Mouse (Mus musculus) heart, embryonic 11.5 days (tissue): ENCODE data around the gene Atp5f1. TPM values are rescaled to one million over a fixed set of nuclear protein-coding genes. Genes with fewer than 3 reads are reported as not detected.

ENCODE experiments used
- ATAC-seq: fragments of 200-750 bp; cut with Nextera tagmentation; replicated peaks from 2 replicates; pipeline ENCODE4 v1.8.0; 2017; ENCODE audit warnings: moderate library complexity; ENCODE audit not compliant: insufficient number of reproducible peaks, low FRiP score, low TSS enrichment
- H3K27ac ChIP-seq: fragments of 300-500 bp; sonication (generic); 2 replicates; pipeline ENCODE4 v1.5.1; 2014; ENCODE audit warnings: mild to moderate bottlenecking, low read depth, low read length
- H3K27me3 ChIP-seq: fragments of 300-500 bp; sonication (generic); 2 replicates; pipeline ENCODE4 v1.6.1; 2014; ENCODE audit warnings: mild to moderate bottlenecking, low read length, mixed read lengths; ENCODE audit not compliant: control insufficient read depth, insufficient read depth
- H3K36me3 ChIP-seq: fragments of 300-500 bp; sonication (generic); 2 replicates; pipeline ENCODE4 v1.6.1; 2014; ENCODE audit warnings: mild to moderate bottlenecking, low read length, moderate library complexity, mixed read lengths; ENCODE audit not compliant: control insufficient read depth, insufficient read depth
- H3K4me1 ChIP-seq: fragments of 300-500 bp; sonication (generic); 2 replicates; pipeline ENCODE4 v1.6.1; 2014; ENCODE audit warnings: low read length; ENCODE audit not compliant: control insufficient read depth, insufficient read depth
- H3K4me2 ChIP-seq: fragments of 300-500 bp; sonication (generic); 2 replicates; pipeline ENCODE4 v1.6.1; 2014; ENCODE audit warnings: mild to moderate bottlenecking, moderate library complexity
- H3K4me3 ChIP-seq: fragments of 300-500 bp; sonication (generic); 2 replicates; pipeline ENCODE4 v1.5.1; 2014; ENCODE audit warnings: low read depth, low read length
- H3K9ac ChIP-seq: fragments of 300-500 bp; sonication (generic); 2 replicates; pipeline ENCODE4 v1.6.1; 2014; ENCODE audit warnings: mild to moderate bottlenecking, low read depth, low read length, moderate library complexity
- H3K9me3 ChIP-seq: fragments of 300-500 bp; sonication (generic); replicated peaks from 2 replicates; pipeline ENCODE4 v1.6.1; 2016; ENCODE audit warnings: low read length; ENCODE audit not compliant: control insufficient read depth
- WGBS: fragments of 180-500 bp; shearing (Covaris S2); extraction: QIAGEN DNeasy Blood & Tissue Kit; methylation state at CpG from one replicate; pipeline ENCODE4 v1.1.7; 2014; ENCODE audit not compliant: insufficient replicate concordance; 5-methylcytosine and 5-hydroxymethylcytosine counted together
- polyA plus RNA-seq: library from polyadenylated mRNA; unstranded; fragments of >200 nt; fragmentation: Nextera tagmentation; extraction: Ambion mirVana; gene quantifications from 2 replicates; pipeline ENCODE4 v1.2.1, GENCODE M21; 2014

Gene Atp5f1
- polyA plus RNA-seq, 1 experiment from 2014 or later = 765 TPM

- Histone ChIP-seq H3K27ac (no peak within 1 kb of the TSS), H3K9me3 (no peaks in the 10 kb centered on the region), H3K9ac (no peak within 1 kb of the TSS), H3K36me3 (peaks cover 4% of the 10 kb centered on the region), H3K27me3 (no peaks in the 10 kb centered on the region), H3K4me3 (no peak within 1 kb of the TSS), H3K4me1 (no peaks in the 10 kb centered on the region), H3K4me2 (no peak within 1 kb of the TSS)
- no peak for ATAC-seq
- WGBS = 86% methylated on average over 3 of the region's 3 CpGs
These were observed 13.5 kb upstream of the Atp5f1 start, which contains the start of gene Ovgp1 for GRCm38 (mm10) chr3:105973411-105973810. Ovgp1 (plus strand) TSS chr3:105973711.

- H3K27me3 ChIP-seq = no peaks in the 10 kb centered on the region
These were observed 12.0 kb upstream of the Atp5f1 start for GRCm38 (mm10) chr3:105971831-105972446.

GRCm38 (mm10) chr3:105960700-105961099, 801 bp upstream of the Atp5f1 start:
- no peak for ATAC-seq
- Histone ChIP-seq H3K27me3 (no peaks in the 10 kb centered on the region), H3K36me3 (peaks cover 31% of the 10 kb centered on the region), H3K4me1 (peaks cover 18% of the 10 kb centered on the region), H3K27ac (no peak overlapping the region), H3K9me3 (no peaks in the 10 kb centered on the region), H3K9ac (no peak overlapping the region), H3K4me2 (no peak overlapping the region; the same call in 1 of the 2 replicates), H3K4me3 (peak overlapping the region; percentile 98; the same call in 1 of the 2 replicates)
- WGBS = 94% methylated on average over 2 of the region's 2 CpGs

More at GRCm38 (mm10) chr3:105971831-105972446, 12.0 kb upstream of the Atp5f1 start:
- no peaks in the 10 kb centered on the region for H3K4me1 ChIP-seq
- no peaks in the 10 kb centered on the region for H3K9me3 ChIP-seq
- ATAC-seq = no peak
- 78% methylated on average over 5 of the region's 5 CpGs for WGBS
- no peak overlapping the region for H3K4me2 ChIP-seq
- no peak overlapping the region for H3K4me3 ChIP-seq
- no peak overlapping the region for H3K9ac ChIP-seq
- H3K27ac ChIP-seq = no peak overlapping the region
- H3K36me3 ChIP-seq = peaks cover 9% of the 10 kb centered on the region

- H3K27ac ChIP-seq = peak overlapping the region; percentile 92
- peaks cover 21% of the 10 kb centered on the region for H3K36me3 ChIP-seq
- 1% methylated on average over 26 of the region's 26 CpGs for WGBS
These were observed 314 bp downstream of the Atp5f1 start for GRCm38 (mm10) chr3:105959585-105959984.

GRCm38 (mm10) chr3:105958974-105959580, 822 bp downstream of the Atp5f1 start, which contains the start of gene Wdr77:
Wdr77 (plus strand) TSS chr3:105959369.
- Histone ChIP-seq H3K27me3 (no peaks in the 10 kb centered on the region), H3K9ac (peak within 1 kb of the TSS; percentile 99), H3K27ac (peak within 1 kb of the TSS; percentile 92), H3K4me3 (peak within 1 kb of the TSS; percentile 98), H3K36me3 (peaks cover 19% of the 10 kb centered on the region), H3K4me2 (peak within 1 kb of the TSS; percentile 92), H3K9me3 (no peaks in the 10 kb centered on the region), H3K4me1 (peaks cover 18% of the 10 kb centered on the region)
- under 1% methylated on average over 49 of the region's 52 CpGs for WGBS
- ATAC-seq = peak; percentile 94

More at GRCm38 (mm10) chr3:105959585-105959984, 314 bp downstream of the Atp5f1 start:
- H3K4me2 ChIP-seq = peak overlapping the region; percentile 92
- H3K9me3 ChIP-seq = no peaks in the 10 kb centered on the region
- H3K27me3 ChIP-seq = no peaks in the 10 kb centered on the region
- H3K4me1 ChIP-seq = peaks cover 18% of the 10 kb centered on the region
- ATAC-seq = peak; percentile 66
- H3K4me3 ChIP-seq = peak overlapping the region; percentile 98
- peak overlapping the region; percentile 88 for H3K9ac ChIP-seq

- Histone ChIP-seq H3K4me1 (peaks cover 18% of the 10 kb centered on the region), H3K4me2 (peak overlapping the region; percentile 89), H3K9me3 (no peaks in the 10 kb centered on the region), H3K9ac (peak overlapping the region; percentile 99), H3K4me3 (peak overlapping the region; percentile 98), H3K27me3 (no peaks in the 10 kb centered on the region), H3K27ac (no peak overlapping the region), H3K36me3 (peaks cover 20% of the 10 kb centered on the region)
- ATAC-seq = no peak
- 35% methylated on average over 5 of the region's 5 CpGs for WGBS
These were observed 1.7 kb downstream of the Atp5f1 start for GRCm38 (mm10) chr3:105958204-105958603.

GRCm38 (mm10) chr3:105957235-105957634, 2.7 kb downstream of the Atp5f1 start:
- WGBS = 93% methylated on average over 1 of the region's 1 CpGs
- Histone ChIP-seq H3K4me3 (peak overlapping the region; percentile 98; the same call in 1 of the 2 replicates), H3K9ac (no peak overlapping the region)

GRCm38 (mm10) chr3:105951348-105951747, 8.6 kb downstream of the Atp5f1 start:
- Histone ChIP-seq H3K4me2 (no peak overlapping the region), H3K4me1 (no peaks in the 10 kb centered on the region), H3K27ac (no peak overlapping the region), H3K9ac (no peak overlapping the region), H3K36me3 (peaks cover 45% of the 10 kb centered on the region), H3K4me3 (no peak overlapping the region), H3K9me3 (no peaks in the 10 kb centered on the region), H3K27me3 (no peaks in the 10 kb centered on the region)
- 92% methylated on average over 7 of the region's 7 CpGs for WGBS
- no peak for ATAC-seq

More at GRCm38 (mm10) chr3:105957235-105957634, 2.7 kb downstream of the Atp5f1 start:
- ATAC-seq = no peak
- peaks cover 17% of the 10 kb centered on the region for H3K36me3 ChIP-seq
- peaks cover 18% of the 10 kb centered on the region for H3K4me1 ChIP-seq
- no peak overlapping the region for H3K27ac ChIP-seq
- no peaks in the 10 kb centered on the region for H3K27me3 ChIP-seq
- H3K9me3 ChIP-seq = no peaks in the 10 kb centered on the region
- H3K4me2 ChIP-seq = peak overlapping the region; percentile 89; the same call in 1 of the 2 replicates
